In genomic region chr12:21196420-21196819, GRCm38 (mm10) we compare ENCODE assay signal across 21 mouse cellular contexts.
"Had no signal": no experiment of that assay in that cellular context is flagged by ENCODE, and none has a peak within 500 bp of the region (broad histone marks: within the 10 kb centered on the region; RNA-seq: fewer than 3 reads in every experiment).

No protein-coding gene starts in this region.

- H3K9ac ChIP-seq: limb, embryonic 13.5 days; liver, embryonic 12.5 days; liver, embryonic 15.5 days; midbrain, embryonic 13.5 days had no signal

- ATAC-seq: liver, embryonic 12.5 days; lung, postnatal 0 days; midbrain, embryonic 13.5 days; midbrain, embryonic 16.5 days had no signal

- H3K36me3 ChIP-seq: liver, embryonic 15.5 days had no signal

- H3K4me1 ChIP-seq: midbrain, embryonic 13.5 days had no signal

- DNase-seq: kidney, adult 18-20 months; kidney, adult 9 months; kidney, postnatal 14 days; kidney, postnatal 4 days; layer of hippocampus, adult 9-11 months; liver; lung, adult 18-20 months; right cerebral cortex, adult 18-20 months; right cerebral cortex, postnatal 14 days; right cerebral cortex, postnatal 4 days; thymus, postnatal 25 days had no signal

- H3K4me2 ChIP-seq: limb, embryonic 13.5 days; liver, embryonic 12.5 days; liver, embryonic 15.5 days; midbrain, embryonic 13.5 days had no signal

- H3K27ac ChIP-seq: layer of hippocampus, adult 2 months; limb, embryonic 10.5 days; limb, embryonic 13.5 days; liver, embryonic 12.5 days; liver, embryonic 15.5 days; macrophage; midbrain, embryonic 10.5 days; midbrain, embryonic 13.5 days had no signal

- H3K9me3 ChIP-seq: limb, embryonic 10.5 days; limb, embryonic 13.5 days; liver, embryonic 12.5 days; liver, embryonic 15.5 days; midbrain, embryonic 10.5 days; midbrain, embryonic 13.5 days had no signal

- H3K4me3 ChIP-seq: layer of hippocampus, adult 2 months; limb, embryonic 10.5 days; limb, embryonic 13.5 days; liver, embryonic 12.5 days; liver, embryonic 15.5 days; midbrain, embryonic 10.5 days; midbrain, embryonic 13.5 days had no signal

- H3K27me3 ChIP-seq: limb, embryonic 13.5 days; liver, embryonic 12.5 days; liver, embryonic 15.5 days; midbrain, embryonic 13.5 days had no signal
